Mouse (Mus musculus): ENCODE measurements around the gene Ccin.

- TF ChIP-seq RAD21 (IDR thresholded peaks at IDR 0.05; ENCODE audit: low read depth, low read length) = no peak
- no peak for TF ChIP-seq MYB (IDR thresholded peaks at IDR 0.05; ENCODE audit: low read depth, low read length)
Measured at GRCm38 (mm10) chr4:43965856-43966535, 17.3 kb upstream of the Ccin start.
